ENCODE assay signal across 8 mouse cellular contexts in the genomic region with DNA sequence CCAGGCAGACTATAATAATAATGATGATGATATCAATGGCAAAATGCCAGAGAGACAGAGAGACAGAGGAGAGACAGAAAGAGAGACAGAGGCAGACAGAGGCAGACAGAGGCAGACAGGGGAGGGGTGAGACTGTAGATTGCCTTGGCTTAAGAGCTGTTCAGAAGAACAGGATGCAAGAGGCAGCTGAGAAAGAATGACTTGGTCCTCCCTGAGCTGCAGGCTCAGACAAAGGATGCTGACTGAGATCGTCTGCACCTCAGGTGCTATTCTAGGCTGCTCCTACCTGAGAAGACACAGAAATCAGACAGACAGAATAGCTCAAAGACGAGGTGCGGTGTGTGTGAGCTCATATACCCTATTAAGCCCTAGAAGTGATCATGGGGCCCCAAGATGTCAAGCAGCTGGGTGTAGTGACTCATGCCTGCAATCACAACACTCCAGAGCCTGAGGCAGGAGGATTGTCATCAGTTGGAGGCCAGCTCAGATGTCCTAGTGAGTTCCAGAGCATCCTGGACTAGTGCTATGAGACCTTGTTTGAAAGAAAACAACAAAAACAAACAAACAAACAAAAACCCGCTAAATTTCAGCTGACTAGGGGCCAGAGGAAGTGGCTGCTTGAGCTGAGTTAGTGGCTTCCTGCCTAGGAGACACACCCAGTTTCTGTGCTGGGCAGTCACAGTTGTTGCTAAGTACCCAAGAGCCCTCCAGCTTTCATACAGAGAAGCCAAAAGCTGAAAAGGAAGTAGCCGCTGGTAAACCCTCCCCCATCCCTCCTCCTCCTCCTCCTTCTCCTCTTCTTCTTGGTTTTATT. TPM values are rescaled to one million over a fixed set of nuclear protein-coding genes. Genes with fewer than 3 reads are reported as not detected.
DNase-seq lines count a peak whose midpoint lies in the region; ATAC-seq and TF ChIP-seq lines count a peak whose summit lies in the region.

No protein-coding gene starts in this region.

- no peaks in the 10 kb centered on the region for H3K36me3 ChIP-seq in hindbrain, postnatal 0 days (ENCODE audit: insufficient read depth, low read length)
- H3K36me3 ChIP-seq in hindbrain, embryonic 16.5 days (ENCODE audit: control insufficient read depth, insufficient read depth, low read length) = no peaks in the 10 kb centered on the region
- H3K36me3 ChIP-seq in heart, postnatal 0 days (replicated peaks; ENCODE audit: control insufficient read depth, insufficient read depth, low read length) = no peaks in the 10 kb centered on the region
- H3K36me3 ChIP-seq in liver, embryonic 12.5 days = no peaks in the 10 kb centered on the region

- DNase-seq in hindbrain, postnatal 0 days (ENCODE audit: low spot score) = peak; percentile 21
- peak; percentile 39 for DNase-seq in ZHBTc4 (ENCODE audit: low read depth, low spot score)
- DNase-seq in heart, postnatal 0 days (ENCODE audit: low spot score) = peak; percentile 66
- DNase-seq in spleen, adult 18-20 months = peak; percentile 38 to 57
- no peak for DNase-seq in retina, postnatal 1 day
- no peak for DNase-seq in layer of hippocampus, adult 8-10 months (ENCODE audit: low spot score in 2 of 2)

- H3K4me3 ChIP-seq in hindbrain, postnatal 0 days (ENCODE audit: low read length) = no peak overlapping the region
- no peak overlapping the region for H3K4me3 ChIP-seq in hindbrain, embryonic 16.5 days (ENCODE audit: low read length)
- H3K4me3 ChIP-seq in heart, postnatal 0 days (ENCODE audit: low read depth, low read length) = no peak overlapping the region
- H3K4me3 ChIP-seq in liver, embryonic 12.5 days = no peak overlapping the region

- no peak for ATAC-seq in hindbrain, postnatal 0 days
- ATAC-seq in hindbrain, embryonic 16.5 days = no peak
- peak; percentile 56; the same call in 1 of the 2 replicates for ATAC-seq in heart, postnatal 0 days (ENCODE audit: insufficient read depth, low read depth)
- ATAC-seq in liver, embryonic 12.5 days = peak; percentile 53; the same call in 1 of the 2 replicates

- no peaks in the 10 kb centered on the region for H3K9me3 ChIP-seq in hindbrain, postnatal 0 days (ENCODE audit: low read length)
- no peaks in the 10 kb centered on the region for H3K9me3 ChIP-seq in hindbrain, embryonic 16.5 days (ENCODE audit: control insufficient read depth, low read length)
- no peaks in the 10 kb centered on the region for H3K9me3 ChIP-seq in heart, postnatal 0 days (replicated peaks; ENCODE audit: control insufficient read depth, low read length)
- no peaks in the 10 kb centered on the region for H3K9me3 ChIP-seq in liver, embryonic 12.5 days (replicated peaks)

- H3K4me2 ChIP-seq in hindbrain, postnatal 0 days (ENCODE audit: low read depth, low read length) = no peak overlapping the region
- H3K4me2 ChIP-seq in hindbrain, embryonic 16.5 days (ENCODE audit: low read length) = no peak overlapping the region
- H3K4me2 ChIP-seq in heart, postnatal 0 days (ENCODE audit: low read depth, low read length) = peak overlapping the region; percentile 22; the same call in 1 of the 2 replicates
- peak overlapping the region; percentile 18 for H3K4me2 ChIP-seq in liver, embryonic 12.5 days

- WGBS in hindbrain, postnatal 0 days = 55% methylated on average over 5 of the region's 5 CpGs
- WGBS in hindbrain, embryonic 16.5 days = 48% methylated on average over 5 of the region's 5 CpGs
- WGBS in heart, postnatal 0 days = 25% methylated on average over 5 of the region's 5 CpGs
- 8% methylated on average over 5 of the region's 5 CpGs for WGBS in liver, embryonic 12.5 days (ENCODE audit: insufficient replicate concordance)

- no peak for TF ChIP-seq CTCF in hindbrain, postnatal 0 days (IDR thresholded peaks at IDR 0.05; ENCODE audit: low read depth)
- TF ChIP-seq CTCF in heart, postnatal 0 days (IDR thresholded peaks at IDR 0.05; ENCODE audit: low read depth) = no peak

- H3K27me3 ChIP-seq in hindbrain, postnatal 0 days (ENCODE audit: insufficient read depth, low read length) = no peaks in the 10 kb centered on the region
- no peaks in the 10 kb centered on the region for H3K27me3 ChIP-seq in hindbrain, embryonic 16.5 days (replicated peaks; ENCODE audit: control insufficient read depth, insufficient read depth, low read length)
- H3K27me3 ChIP-seq in heart, postnatal 0 days (ENCODE audit: control insufficient read depth, insufficient read depth, low read length) = no peaks in the 10 kb centered on the region
- H3K27me3 ChIP-seq in liver, embryonic 12.5 days (replicated peaks) = no peaks in the 10 kb centered on the region

- no peaks in the 10 kb centered on the region; the same call in 1 of the 2 replicates for H3K4me1 ChIP-seq in hindbrain, postnatal 0 days (ENCODE audit: insufficient read depth, low read length)
- peaks cover 7% of the 10 kb centered on the region; the same call in 1 of the 2 replicates for H3K4me1 ChIP-seq in hindbrain, embryonic 16.5 days (ENCODE audit: control insufficient read depth, insufficient read depth, low read depth, low read length)
- 0 out of 2 replicates have a peak, but pooled peaks cover 10% of the 10 kb centered on the region for H3K4me1 ChIP-seq in heart, postnatal 0 days (ENCODE audit: control insufficient read depth, insufficient read depth)
- peaks cover 52% of the 10 kb centered on the region for H3K4me1 ChIP-seq in liver, embryonic 12.5 days

- H3K27ac ChIP-seq in hindbrain, postnatal 0 days = no peak overlapping the region
- no peak overlapping the region for H3K27ac ChIP-seq in hindbrain, embryonic 16.5 days (ENCODE audit: low read depth, low read length)
- peak overlapping the region; percentile 81 for H3K27ac ChIP-seq in heart, postnatal 0 days (ENCODE audit: low read depth)
- H3K27ac ChIP-seq in liver, embryonic 12.5 days = peak overlapping the region; percentile 55; the same call in 1 of the 2 replicates

- no peak overlapping the region for H3K9ac ChIP-seq in hindbrain, postnatal 0 days (replicated peaks; ENCODE audit: low read length)
- H3K9ac ChIP-seq in hindbrain, embryonic 16.5 days (ENCODE audit: low read depth, low read length) = no peak overlapping the region
- no peak overlapping the region for H3K9ac ChIP-seq in heart, postnatal 0 days (replicated peaks; ENCODE audit: low read depth, low read length)
- no peak overlapping the region for H3K9ac ChIP-seq in liver, embryonic 12.5 days

- TF ChIP-seq EP300 in heart, postnatal 0 days (IDR thresholded peaks at IDR 0.05; ENCODE audit: low read depth) = no peak

RNA-seq across cellular contexts. Expression of a gene that starts 10.0 kb away (rescaled TPM):
- 394 and 490 TPM in 2 replicates for total RNA-seq in hindbrain, postnatal 0 days (2014; rRNA removed)
- 1,008 and 1,049 TPM in 2 replicates for polyA plus RNA-seq in hindbrain, postnatal 0 days (2015; fragmentation: Nextera tagmentation; extraction: Ambion mirVana)
- 975 and 1,060 TPM in 2 replicates for polyA plus RNA-seq in hindbrain, embryonic 16.5 days (2015; fragmentation: Nextera tagmentation; extraction: Ambion mirVana)
- 295 and 311 TPM in 2 replicates for total RNA-seq in heart, postnatal 0 days (2014; rRNA removed; ENCODE audit: low replicate concordance)
- 395 and 397 TPM in 2 replicates for polyA plus RNA-seq in heart, postnatal 0 days (2015; fragmentation: Nextera tagmentation; extraction: Ambion mirVana)
- 316 and 324 TPM in 2 replicates for polyA plus RNA-seq in liver, embryonic 12.5 days (2016; fragmentation: Nextera tagmentation; extraction: Ambion mirVana)
- 100 to 1,000 TPM; 300 to 325 (median 301) TPM for total RNA-seq in layer of hippocampus, adult 8-10 months (2022)

RNA-seq across cellular contexts. Expression of a gene that starts 42.1 kb away (rescaled TPM):
- total RNA-seq in hindbrain, postnatal 0 days (2014; rRNA removed) = not detected in 2 replicates
- not detected in 2 replicates for polyA plus RNA-seq in hindbrain, postnatal 0 days (2015; fragmentation: Nextera tagmentation; extraction: Ambion mirVana)
- polyA plus RNA-seq in hindbrain, embryonic 16.5 days (2015; fragmentation: Nextera tagmentation; extraction: Ambion mirVana) = not detected in 2 replicates
- not detected in 2 replicates for total RNA-seq in heart, postnatal 0 days (2014; rRNA removed; ENCODE audit: low replicate concordance)
- polyA plus RNA-seq in heart, postnatal 0 days (2015; fragmentation: Nextera tagmentation; extraction: Ambion mirVana) = not detected in 2 replicates
- not detected in 2 replicates for polyA plus RNA-seq in liver, embryonic 12.5 days (2016; fragmentation: Nextera tagmentation; extraction: Ambion mirVana)
- not detected for total RNA-seq in layer of hippocampus, adult 8-10 months (2022)

Comparison
In these comparisons a context has a peak if more than half of its experiments do, and no peak if none do; other contexts are left out.
1. ATAC-seq: peak in heart, postnatal 0 days (single experiment) and liver, embryonic 12.5 days (single experiment); none in hindbrain, postnatal 0 days (single experiment) and hindbrain, embryonic 16.5 days (single experiment).
2. DNase-seq: peak in hindbrain, postnatal 0 days (single experiment), ZHBTc4 (single experiment), heart, postnatal 0 days (single experiment) and spleen, adult 18-20 months (2 of 2); none in retina, postnatal 1 day (single experiment) and layer of hippocampus, adult 8-10 months (0 of 2).
3. H3K27ac ChIP-seq: peak in heart, postnatal 0 days (single experiment) and liver, embryonic 12.5 days (single experiment); none in hindbrain, postnatal 0 days (single experiment) and hindbrain, embryonic 16.5 days (single experiment).
4. H3K4me2 ChIP-seq: peak in heart, postnatal 0 days (single experiment) and liver, embryonic 12.5 days (single experiment); none in hindbrain, postnatal 0 days (single experiment) and hindbrain, embryonic 16.5 days (single experiment).